Mouse (Mus musculus) heart, adult 2 months (tissue): ENCODE data around the gene Col3a1.

Experiments used
- CTCF ChIP-seq: fragments of 200-600 bp; IDR thresholded peaks from 2 replicates; pipeline ENCODE4 v1.8.1; 2022; ENCODE audit warnings: antibody characterized with exemption, mild to moderate bottlenecking, moderate library complexity
- EP300 ChIP-seq: fragments of 200-500 bp; IDR thresholded peaks from 2 replicates; pipeline ENCODE4 v1.6.1; 2011; ENCODE audit warnings: low read depth, low read length, control low read depth; ENCODE audit not compliant: insufficient read depth
- POLR2A ChIP-seq: fragments of 200-500 bp; IDR thresholded peaks from 2 replicates; pipeline ENCODE4 v1.6.1; 2011; ENCODE audit warnings: mild to moderate bottlenecking, low read depth, low read length, control low read depth; ENCODE audit not compliant: insufficient read depth

DNA sequence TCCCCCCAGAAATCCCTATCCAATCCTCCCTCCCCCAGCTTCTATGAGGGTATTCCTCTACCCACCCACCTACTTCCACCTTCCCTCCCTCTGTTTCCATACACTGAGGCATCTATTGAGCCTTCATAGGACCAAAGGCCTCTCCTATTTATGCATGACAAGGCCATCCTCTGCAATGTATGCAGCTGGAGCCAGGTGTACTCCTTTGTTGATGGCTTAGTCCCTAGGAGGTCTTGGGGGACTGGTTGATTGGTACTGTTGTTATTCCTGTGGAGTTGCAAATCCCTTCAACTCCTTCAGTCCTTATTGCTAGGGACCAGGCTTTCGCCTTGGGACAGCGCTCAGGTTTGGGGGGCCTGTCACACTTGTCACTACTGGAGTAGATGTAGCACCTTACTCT lies 48.3 kb downstream of the Col3a1 start:
- TF ChIP-seq POLR2A (no peak), EP300 (no peak), CTCF (no peak)
